Mouse (Mus musculus) retina, postnatal 1 day (tissue): ENCODE measurements at regions not wholly inside any gene's neighbourhood (a gene's known extent, or its start where the extent isn't known, plus 50 kb on each side); places are given as distances from the start of the nearest gene placed in this dataset.
A peak's percentile ranks its signal among the peaks of the same experiment; 100 is the strongest.
"Not testable (repeated sequence)": the region's sequence is repeated elsewhere in the genome, so short reads cannot be mapped to it uniquely, and the experiment has no call there.

Experiments
- DNase-seq: peaks from one replicate; pipeline ENCODE4 v3.0.0-alpha.2; 2012

- no peak for DNase-seq
Observed at GRCm38 (mm10) chr8:34703351-34703750, 591.8 kb upstream of the Gm10131 start.

- no peak for DNase-seq
Observed at GRCm38 (mm10) chr8:34702806-34703205, 591.3 kb upstream of the Gm10131 start.

GRCm38 (mm10) chr8:34699015-34699414 lies 587.5 kb upstream of the Gm10131 start:
- no peak for DNase-seq

GRCm38 (mm10) chr8:34696365-34696764 lies 584.8 kb upstream of the Gm10131 start:
- no peak for DNase-seq

- DNase-seq: no peak
Observed at GRCm38 (mm10) chr8:34692606-34693005, 581.1 kb upstream of the Gm10131 start.

- no peak for DNase-seq
Observed at GRCm38 (mm10) chr8:34691776-34692175, 580.2 kb upstream of the Gm10131 start.

- peak; percentile 21 for DNase-seq
Observed at GRCm38 (mm10) chr8:34689825-34690493, 578.4 kb upstream of the Gm10131 start.

- no peak for DNase-seq
Observed at GRCm38 (mm10) chr8:34689049-34689824, 577.7 kb upstream of the Gm10131 start.

- DNase-seq: peak; percentile 20
Observed at GRCm38 (mm10) chr8:34688396-34689048, 577.0 kb upstream of the Gm10131 start.

- DNase-seq: no peak
Observed at GRCm38 (mm10) chr8:34686371-34686770, 574.8 kb upstream of the Gm10131 start.

- no peak for DNase-seq
Observed at GRCm38 (mm10) chr8:34684683-34685082, 573.1 kb upstream of the Gm10131 start.

GRCm38 (mm10) chr8:34683173-34683572 lies 571.6 kb upstream of the Gm10131 start:
- no peak for DNase-seq

- no peak for DNase-seq
Observed at GRCm38 (mm10) chr8:34682221-34682620, 570.7 kb upstream of the Gm10131 start.

- DNase-seq: peak; percentile 48
Observed at GRCm38 (mm10) chr8:34679565-34680291, 568.2 kb upstream of the Gm10131 start.

- no peak for DNase-seq
Observed at GRCm38 (mm10) chr8:34678879-34679278, 567.3 kb upstream of the Gm10131 start.

- no peak for DNase-seq
Observed at GRCm38 (mm10) chr8:34671716-34672115, 560.2 kb upstream of the Gm10131 start.

GRCm38 (mm10) chr8:34670930-34671715 lies 559.6 kb upstream of the Gm10131 start:
- DNase-seq: no peak

GRCm38 (mm10) chr8:34669146-34669545 lies 557.6 kb upstream of the Gm10131 start:
- no peak for DNase-seq

- no peak for DNase-seq
Observed at GRCm38 (mm10) chr8:34664429-34664828, 552.9 kb upstream of the Gm10131 start.

GRCm38 (mm10) chr8:34662532-34662931 lies 551.0 kb upstream of the Gm10131 start:
- no peak for DNase-seq

GRCm38 (mm10) chr8:34651750-34652149 lies 540.2 kb upstream of the Gm10131 start:
- no peak for DNase-seq

GRCm38 (mm10) chr8:34628221-34628620 lies 516.7 kb upstream of the Gm10131 start:
- DNase-seq: not testable (repeated sequence)
